Mouse (Mus musculus) liver, adult 10 weeks (tissue): ENCODE measurements around the gene Snta1. TPM values are rescaled to one million over a fixed set of nuclear protein-coding genes. Genes with fewer than 3 reads are reported as not detected.

Experiments used
- polyA plus RNA-seq: library from polyadenylated mRNA; stranded (reverse); fragments of 350-450 nt; fragmentation: Illumina TruSeq; extraction: RNeasy Lipid Tissue Mini Kit (QIAGEN cat#74804); gene quantifications from one replicate; pipeline ENCODE4 v1.2.3, GENCODE M21; 2014; ENCODE audit warnings: low read depth, low replicate concordance

The Snta1 gene
- polyA plus RNA-seq, result 0.53 TPM

DNA sequence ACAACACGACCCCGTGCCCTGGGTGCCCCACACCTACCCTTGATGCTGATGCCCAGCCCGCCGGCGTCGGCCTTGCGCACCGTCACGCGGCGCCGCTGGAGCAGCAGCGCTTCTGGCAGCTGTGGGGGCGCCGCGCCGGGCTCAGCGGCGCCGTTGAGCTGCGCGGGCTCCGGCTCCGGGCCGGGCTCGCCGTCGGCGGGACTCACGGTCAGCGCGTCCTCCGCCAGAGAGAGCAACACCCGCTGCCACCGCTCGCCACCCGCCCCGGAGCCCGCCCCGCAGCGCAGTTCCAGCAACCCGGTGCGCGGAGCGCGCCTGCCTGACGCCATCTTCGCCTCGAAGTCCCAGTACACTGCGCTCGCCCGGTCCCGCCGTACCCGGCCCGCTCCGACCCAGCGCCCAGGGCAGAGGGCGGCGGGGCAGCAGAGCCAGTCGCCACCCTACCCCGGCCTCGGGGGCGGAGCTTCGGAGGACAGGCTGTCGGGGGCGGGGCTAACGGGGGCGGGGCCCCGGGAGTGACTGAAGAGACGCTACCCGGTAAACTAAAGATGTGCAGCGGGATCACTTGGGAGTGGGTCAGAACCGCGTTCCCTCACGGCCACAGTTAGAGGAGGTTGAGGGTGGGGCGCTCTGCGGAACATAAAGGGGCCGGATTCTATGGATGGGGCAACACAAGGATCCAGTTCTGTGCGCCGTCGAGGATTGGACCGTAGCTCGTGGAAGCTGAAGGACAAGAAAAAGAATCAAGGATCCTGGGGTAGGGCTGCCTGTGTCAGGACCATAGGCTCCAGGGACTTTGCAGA, at the start of gene Snta1:
TSS of gene Snta1 (minus strand) at position 457 of the 803 bp plus-strand sequence.

DNA sequence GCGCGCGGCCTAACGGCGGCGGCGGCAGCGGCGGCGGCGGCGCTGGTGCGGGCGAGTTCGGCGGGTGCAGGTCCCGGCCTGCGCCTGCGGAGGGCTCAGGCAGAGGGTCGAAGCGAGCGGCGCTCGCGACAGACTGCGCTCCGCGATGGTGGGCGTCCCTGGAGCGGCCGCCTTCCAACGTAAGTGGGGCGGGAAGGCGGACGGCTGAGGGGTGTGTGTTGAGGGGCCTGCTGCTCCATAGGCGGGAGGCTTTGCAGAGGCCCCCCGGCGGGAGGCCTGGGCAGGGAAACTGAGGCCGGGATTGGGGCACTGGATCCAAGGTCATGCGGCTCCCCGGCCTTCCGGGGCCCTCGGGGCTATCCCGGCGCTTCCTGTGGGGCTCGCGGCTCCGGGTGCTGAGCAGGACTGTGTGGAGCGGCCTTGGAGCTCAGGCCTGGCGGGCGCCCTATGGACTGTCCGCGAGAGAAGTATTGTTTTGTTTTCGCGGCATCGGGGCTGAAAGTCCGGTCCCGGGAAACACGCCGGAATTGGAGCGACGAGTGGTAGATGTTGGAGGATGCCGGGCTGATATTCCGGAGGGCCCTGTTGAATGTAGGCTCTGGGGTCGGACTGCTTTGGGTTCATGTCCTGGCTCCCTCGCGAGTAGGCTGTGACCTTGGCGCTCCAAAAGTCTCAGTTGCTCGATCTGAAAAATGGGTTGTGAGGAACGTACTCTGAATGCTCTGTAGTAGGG, 28.7 kb upstream of the Snta1 start, which contains the start of gene Cbfa2t2:
TSS of gene Cbfa2t2 (plus strand) at position 24 of the 733 bp plus-strand sequence.

GRCm38 (mm10) chr2:154372842-154373500, 34.9 kb downstream of the Snta1 start, which contains the start of gene Cdk5rap1:
Gene Cdk5rap1, minus strand, starts transcription at chr2:154373010.

Other genes starting within 250 kb of the Snta1 start
- gene Bpifa5, start 245.5 kb downstream of the Snta1 start, polyA plus RNA-seq, result not detected
- gene Bpifb1, start 217.3 kb downstream of the Snta1 start, polyA plus RNA-seq, result not detected
- not detected for gene Bpifb5, start 184.4 kb downstream of the Snta1 start, polyA plus RNA-seq
- gene Bpifb9a, start 150.2 kb downstream of the Snta1 start, polyA plus RNA-seq, result not detected
- gene Bpifb9b, start 100.9 kb downstream of the Snta1 start, polyA plus RNA-seq, result not detected
- 11.8 TPM for gene Cdk5rap1, start 35.1 kb downstream of the Snta1 start, polyA plus RNA-seq
- gene Cbfa2t2, start 28.4 kb upstream of the Snta1 start, polyA plus RNA-seq, result 6.5 TPM
- not detected for gene 1700003F12Rik, start 139.0 kb upstream of the Snta1 start, polyA plus RNA-seq
- not detected for gene Actl10, start 143.7 kb upstream of the Snta1 start, polyA plus RNA-seq
- gene Necab3, start 150.8 kb upstream of the Snta1 start, polyA plus RNA-seq, result not detected
- gene E2f1, start 161.8 kb upstream of the Snta1 start, polyA plus RNA-seq, result not detected
- gene Pxmp4, start 195.6 kb upstream of the Snta1 start, polyA plus RNA-seq, result 40.3 TPM
- gene Zfp341, start 205.2 kb upstream of the Snta1 start, polyA plus RNA-seq, result 0.19 TPM
- not detected for gene 4930519P11Rik, start 205.3 kb upstream of the Snta1 start, polyA plus RNA-seq
- gene Chmp4b, start 243.6 kb upstream of the Snta1 start, polyA plus RNA-seq, result 36.4 TPM